Mouse (Mus musculus): Measurements from ENCODE around the gene Mfn2.
"Not testable (repeated sequence)": the region's sequence is repeated elsewhere in the genome, so short reads cannot be mapped to it uniquely, and the experiment has no call there.

Gene Mfn2

GRCm38 (mm10) chr4:147866793-147867192, 37.7 kb downstream of the Mfn2 start:
- not testable (repeated sequence) for DNase-seq

GRCm38 (mm10) chr4:147866056-147866455, 38.4 kb downstream of the Mfn2 start:
- no peak for DNase-seq

- DNase-seq: no peak
Observed at GRCm38 (mm10) chr4:147865651-147866050, 38.9 kb downstream of the Mfn2 start.

DNA sequence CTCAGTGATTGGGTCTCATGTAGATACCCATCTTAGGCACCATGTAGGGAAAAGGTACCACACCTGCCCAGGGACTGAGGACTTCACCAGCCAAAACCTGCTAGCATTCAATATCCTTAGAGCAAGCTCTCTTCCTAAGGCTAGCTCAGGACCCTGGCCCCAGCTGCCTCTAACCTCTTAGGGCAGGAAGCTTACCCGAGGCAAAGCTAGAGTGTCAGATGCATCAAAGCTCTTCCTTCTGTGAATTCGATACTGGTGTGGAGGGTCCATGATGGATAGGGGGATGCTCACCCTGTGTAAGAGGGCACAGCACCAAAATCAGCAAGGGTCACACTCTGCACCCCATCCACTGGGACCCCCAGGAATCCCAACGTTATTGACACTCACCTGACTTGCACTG, 42.5 kb downstream of the Mfn2 start:
- no peak for DNase-seq

GRCm38 (mm10) chr4:147850776-147851175, 53.7 kb downstream of the Mfn2 start:
- DNase-seq: no peak

DNA sequence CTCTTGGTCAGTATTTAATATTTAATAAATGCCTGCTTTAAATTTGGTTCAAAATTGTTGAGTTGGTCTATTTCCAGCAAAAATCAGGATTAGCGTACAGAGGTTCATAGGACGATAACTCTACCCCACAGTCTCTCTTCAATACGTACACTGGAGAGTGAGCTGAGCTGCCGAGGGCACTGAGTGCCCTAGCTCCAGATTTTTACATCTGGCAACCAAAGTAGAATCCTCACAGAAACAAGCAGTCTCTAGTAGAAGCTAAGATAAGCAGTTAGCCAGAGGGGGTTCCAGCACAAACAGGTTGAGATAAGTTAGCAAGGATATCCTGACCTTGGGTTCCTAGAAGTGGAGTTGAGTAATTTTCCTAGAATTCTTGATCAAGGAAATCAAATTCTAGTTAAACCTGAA, 55.9 kb downstream of the Mfn2 start:
- DNase-seq: no peak

- DNase-seq: peak; percentile 77
Observed at GRCm38 (mm10) chr4:147847614-147848583, 56.6 kb downstream of the Mfn2 start, which contains the start of gene Zfp933. Gene Zfp933 (minus strand): TSS chr4:147848366.

GRCm38 (mm10) chr4:147842871-147843270, 61.6 kb downstream of the Mfn2 start:
- DNase-seq: no peak

DNA sequence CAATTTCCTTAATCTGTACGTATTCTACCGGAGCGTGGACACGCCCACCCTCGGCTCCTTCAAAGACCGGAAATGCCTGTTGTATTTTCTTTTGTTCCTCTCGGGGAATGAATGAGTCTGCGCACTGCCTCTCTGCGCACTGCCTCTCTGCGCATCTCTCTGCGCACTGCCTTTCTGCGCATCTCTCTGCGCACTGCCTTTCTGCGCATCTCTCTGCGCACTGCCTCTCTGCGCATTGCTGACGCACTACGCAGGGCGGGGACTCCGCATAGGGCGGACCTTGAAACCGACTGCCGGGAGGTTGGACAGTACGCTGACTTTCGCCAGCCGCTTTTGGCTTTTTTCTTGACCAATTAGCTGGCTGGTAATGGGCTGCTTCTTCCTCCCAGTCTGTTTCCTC, 65.2 kb downstream of the Mfn2 start:
- DNase-seq: peak; percentile 12

- DNase-seq: no peak
Observed at GRCm38 (mm10) chr4:147824389-147824788, 80.1 kb downstream of the Mfn2 start.
